Mouse (Mus musculus): ENCODE data around the gene Pdik1l. TPM values are rescaled to one million over a fixed set of nuclear protein-coding genes. Genes with fewer than 3 reads are reported as not detected.

The Pdik1l gene
- polyA plus RNA-seq, 1 experiment from 2014 or later, result 23.5 TPM

GRCm38 (mm10) chr4:134251241-134252130 is 36.2 kb downstream of the Pdik1l start:
- peak overlapping the region; percentile 48 for H3K4me3 ChIP-seq (ENCODE audit: low read depth, low read length)
- peak overlapping the region; percentile 48 for H3K9ac ChIP-seq (ENCODE audit: low read depth, low read length)
- no peaks in the 10 kb centered on the region for H3K36me3 ChIP-seq (ENCODE audit: control insufficient read depth, insufficient read depth, low read length)
- H3K27ac ChIP-seq (ENCODE audit: low read depth, low read length), result no peak overlapping the region
- H3K9me3 ChIP-seq (ENCODE audit: control insufficient read depth, low read length), result no peaks in the 10 kb centered on the region
- H3K27me3 ChIP-seq (ENCODE audit: control insufficient read depth, insufficient read depth, low read length), result peaks cover 51% of the 10 kb centered on the region
- WGBS, result under 1% methylated on average over 88 of the region's 91 CpGs
- DNase-seq (ENCODE audit: low spot score), result peak; percentile 70
- H3K4me1 ChIP-seq (replicated peaks; ENCODE audit: control insufficient read depth, insufficient read depth, low read length), result peaks cover 27% of the 10 kb centered on the region
- peak overlapping the region; percentile 83 for H3K4me2 ChIP-seq (replicated peaks; ENCODE audit: low read depth, low read length)
- peak; percentile 23; the same call in 1 of the 2 replicates for ATAC-seq (ENCODE audit: low FRiP score)

DNA sequence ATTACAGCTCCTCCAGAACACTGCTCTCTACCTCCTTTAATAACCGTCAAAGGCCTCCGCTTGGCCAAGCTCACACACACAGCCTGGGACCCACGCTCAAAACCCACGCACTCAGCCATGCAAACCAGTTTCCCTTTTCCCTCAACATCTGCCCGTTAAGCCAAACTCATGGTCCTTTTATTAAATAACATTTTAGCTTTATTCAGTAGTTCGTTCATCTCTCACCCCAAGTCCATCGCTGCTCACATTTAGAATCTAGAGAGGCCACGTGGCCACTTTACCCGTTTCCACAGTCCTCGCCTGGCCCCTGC is 36.8 kb downstream of the Pdik1l start:
- Histone ChIP-seq H3K36me3 (ENCODE audit: control insufficient read depth, insufficient read depth, low read length) (no peaks in the 10 kb centered on the region), H3K27ac (ENCODE audit: low read depth, low read length) (no peak overlapping the region), H3K9me3 (ENCODE audit: control insufficient read depth, low read length) (no peaks in the 10 kb centered on the region), H3K4me3 (ENCODE audit: low read depth, low read length) (peak overlapping the region; percentile 48), H3K27me3 (ENCODE audit: control insufficient read depth, insufficient read depth, low read length) (peaks cover 51% of the 10 kb centered on the region), H3K4me1 (replicated peaks; ENCODE audit: control insufficient read depth, insufficient read depth, low read length) (peaks cover 23% of the 10 kb centered on the region), H3K9ac (ENCODE audit: low read depth, low read length) (no peak overlapping the region; the same call in 1 of the 2 replicates), H3K4me2 (replicated peaks; ENCODE audit: low read depth, low read length) (peak overlapping the region; percentile 83)
- WGBS, result 8% methylated on average over 10 of the region's 10 CpGs
- ATAC-seq (ENCODE audit: low FRiP score), result no peak
- no peak for DNase-seq (ENCODE audit: low spot score)

- no peak overlapping the region for H3K27ac ChIP-seq (ENCODE audit: low read depth, low read length)
- 5% methylated on average over 27 of the region's 27 CpGs for WGBS
- H3K27me3 ChIP-seq (ENCODE audit: control insufficient read depth, insufficient read depth, low read length), result peaks cover 51% of the 10 kb centered on the region
- DNase-seq (ENCODE audit: low spot score), result peak; percentile 61
- H3K9ac ChIP-seq (ENCODE audit: low read depth, low read length), result no peak overlapping the region
- H3K4me3 ChIP-seq (ENCODE audit: low read depth, low read length), result peak overlapping the region; percentile 48
- H3K9me3 ChIP-seq (ENCODE audit: control insufficient read depth, low read length), result no peaks in the 10 kb centered on the region
- no peaks in the 10 kb centered on the region for H3K36me3 ChIP-seq (ENCODE audit: control insufficient read depth, insufficient read depth, low read length)
- no peak for ATAC-seq (ENCODE audit: low FRiP score)
- H3K4me1 ChIP-seq (replicated peaks; ENCODE audit: control insufficient read depth, insufficient read depth, low read length), result peaks cover 21% of the 10 kb centered on the region
- peak overlapping the region; percentile 83 for H3K4me2 ChIP-seq (replicated peaks; ENCODE audit: low read depth, low read length)
Observed at GRCm38 (mm10) chr4:134250116-134250929, 37.4 kb downstream of the Pdik1l start.

- peak overlapping the region; percentile 47 for H3K4me2 ChIP-seq (replicated peaks; ENCODE audit: low read depth, low read length)
- H3K4me1 ChIP-seq (replicated peaks; ENCODE audit: control insufficient read depth, insufficient read depth, low read length), result peaks cover 21% of the 10 kb centered on the region
- H3K4me3 ChIP-seq (ENCODE audit: low read depth, low read length), result peak overlapping the region; percentile 24
- H3K36me3 ChIP-seq (ENCODE audit: control insufficient read depth, insufficient read depth, low read length), result no peaks in the 10 kb centered on the region
- H3K27ac ChIP-seq (ENCODE audit: low read depth, low read length), result no peak overlapping the region
- ATAC-seq (ENCODE audit: low FRiP score) (peak; percentile 36; the same call in 1 of the 2 replicates), DNase-seq (ENCODE audit: low spot score) (peak; percentile 88)
- no peak overlapping the region for H3K9ac ChIP-seq (ENCODE audit: low read depth, low read length)
- under 1% methylated on average over 29 of the region's 30 CpGs for WGBS
- no peaks in the 10 kb centered on the region for H3K9me3 ChIP-seq (ENCODE audit: control insufficient read depth, low read length)
- H3K27me3 ChIP-seq (ENCODE audit: control insufficient read depth, insufficient read depth, low read length), result peaks cover 45% of the 10 kb centered on the region
Observed at GRCm38 (mm10) chr4:134249651-134250050, 38.0 kb downstream of the Pdik1l start.

DNA sequence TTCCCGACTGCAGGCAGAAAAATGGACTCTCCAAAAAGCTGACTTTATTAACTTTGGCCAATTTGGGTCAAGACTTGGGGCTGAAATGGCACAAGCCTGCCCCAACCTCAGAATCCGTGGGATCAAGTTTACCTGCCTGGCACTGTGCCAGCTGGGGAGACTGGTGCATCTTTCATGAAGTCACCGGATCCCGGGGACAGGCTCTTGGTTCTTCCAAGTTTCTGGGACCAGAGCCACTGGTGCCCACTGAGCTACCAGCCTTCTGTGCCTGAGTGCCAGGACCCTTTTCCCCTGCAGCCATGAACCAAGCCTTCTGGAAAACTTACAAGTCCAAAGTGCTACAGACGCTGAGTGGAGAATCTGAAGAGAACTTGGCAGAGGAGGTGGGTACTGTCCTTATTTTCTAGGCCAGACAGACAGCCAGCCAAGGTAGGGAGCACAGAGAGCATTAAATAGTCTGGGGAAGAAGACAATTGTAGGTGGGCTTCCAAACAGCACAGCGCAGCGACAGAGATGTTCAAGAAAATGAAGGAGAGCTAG is 40.9 kb downstream of the Pdik1l start, which contains the start of gene Gm30191:
Gene Gm30191, plus strand, starts transcription at position 217 of the 540 bp plus-strand sequence.
- 72% methylated on average over 7 of the region's 7 CpGs for WGBS
- peak within 1 kb of the TSS; percentile 44; the same call in 1 of the 2 replicates for H3K9ac ChIP-seq (ENCODE audit: low read depth, low read length)
- DNase-seq (ENCODE audit: low spot score) (no peak), ATAC-seq (ENCODE audit: low FRiP score) (no peak)
- H3K9me3 ChIP-seq (ENCODE audit: control insufficient read depth, low read length), result no peaks in the 10 kb centered on the region
- peak within 1 kb of the TSS; percentile 84; the same call in 1 of the 2 replicates for H3K4me3 ChIP-seq (ENCODE audit: low read depth, low read length)
- peaks cover 32% of the 10 kb centered on the region for H3K27me3 ChIP-seq (ENCODE audit: control insufficient read depth, insufficient read depth, low read length)
- H3K4me2 ChIP-seq (replicated peaks; ENCODE audit: low read depth, low read length), result peak within 1 kb of the TSS; percentile 95
- H3K36me3 ChIP-seq (ENCODE audit: control insufficient read depth, insufficient read depth, low read length), result no peaks in the 10 kb centered on the region
- H3K27ac ChIP-seq (ENCODE audit: low read depth, low read length), result no peak within 1 kb of the TSS
- H3K4me1 ChIP-seq (replicated peaks; ENCODE audit: control insufficient read depth, insufficient read depth, low read length), result peaks cover 11% of the 10 kb centered on the region

- no peak overlapping the region for H3K4me3 ChIP-seq (ENCODE audit: low read depth, low read length)
- peaks cover 27% of the 10 kb centered on the region for H3K27me3 ChIP-seq (ENCODE audit: control insufficient read depth, insufficient read depth, low read length)
- H3K4me1 ChIP-seq (replicated peaks; ENCODE audit: control insufficient read depth, insufficient read depth, low read length), result peaks cover 7% of the 10 kb centered on the region
- no peak for DNase-seq (ENCODE audit: low spot score)
- no peak overlapping the region for H3K4me2 ChIP-seq (replicated peaks; ENCODE audit: low read depth, low read length)
- no peak for ATAC-seq (ENCODE audit: low FRiP score)
- H3K27ac ChIP-seq (ENCODE audit: low read depth, low read length), result no peak overlapping the region
- H3K36me3 ChIP-seq (ENCODE audit: control insufficient read depth, insufficient read depth, low read length), result no peaks in the 10 kb centered on the region
- 31% methylated on average over 4 of the region's 4 CpGs for WGBS
- H3K9me3 ChIP-seq (ENCODE audit: control insufficient read depth, low read length), result no peaks in the 10 kb centered on the region
- peak overlapping the region; percentile 1; the same call in 1 of the 2 replicates for H3K9ac ChIP-seq (ENCODE audit: low read depth, low read length)
Observed at GRCm38 (mm10) chr4:134246256-134246655, 41.4 kb downstream of the Pdik1l start.

- Histone ChIP-seq H3K9me3 (ENCODE audit: control insufficient read depth, low read length) (no peaks in the 10 kb centered on the region), H3K9ac (ENCODE audit: low read depth, low read length) (peak within 1 kb of the TSS; percentile 79), H3K27me3 (ENCODE audit: control insufficient read depth, insufficient read depth, low read length) (peaks cover 18% of the 10 kb centered on the region), H3K4me3 (ENCODE audit: low read depth, low read length) (peak within 1 kb of the TSS; percentile 84), H3K4me2 (replicated peaks; ENCODE audit: low read depth, low read length) (peak within 1 kb of the TSS; percentile 95), H3K36me3 (ENCODE audit: control insufficient read depth, insufficient read depth, low read length) (no peaks in the 10 kb centered on the region), H3K27ac (ENCODE audit: low read depth, low read length) (peak within 1 kb of the TSS; percentile 30; the same call in 1 of the 2 replicates), H3K4me1 (replicated peaks; ENCODE audit: control insufficient read depth, insufficient read depth, low read length) (peaks cover 7% of the 10 kb centered on the region)
- DNase-seq (ENCODE audit: low spot score), result peak; percentile 97
- ATAC-seq (ENCODE audit: low FRiP score), result peak; percentile 64
- under 1% methylated on average over 60 of the region's 60 CpGs for WGBS
Observed at GRCm38 (mm10) chr4:134245148-134245843, 42.4 kb downstream of the Pdik1l start, which contains the start of gene Zfp593. Gene Zfp593 (minus strand): TSS chr4:134245592.
